ENCODE assay signal across 20 mouse cellular contexts in the genomic region with DNA sequence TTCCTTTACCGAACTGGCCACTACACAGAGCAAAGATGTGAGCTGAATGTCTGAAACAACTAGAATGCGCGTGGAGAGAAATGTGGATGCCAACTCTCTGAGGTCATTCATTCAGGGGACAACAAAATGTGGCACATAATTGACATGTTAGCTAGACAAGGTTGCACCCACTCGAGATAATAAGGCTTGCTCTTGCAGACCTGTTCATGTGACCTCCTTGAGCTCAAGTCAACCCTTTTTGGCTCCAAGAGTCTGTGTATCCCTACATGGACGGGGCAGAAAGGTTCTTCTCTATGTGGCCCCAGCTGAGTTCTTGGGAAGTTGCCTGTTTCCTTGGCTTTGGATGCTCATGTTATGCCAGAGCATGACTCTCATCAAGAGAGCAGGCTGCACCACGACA.
DNase-seq lines count a peak whose midpoint lies in the region; ATAC-seq and TF ChIP-seq lines count a peak whose summit lies in the region.
"Had no signal": no experiment of that assay in that cellular context is flagged by ENCODE, and none has a peak within 500 bp of the region (broad histone marks: within the 10 kb centered on the region; RNA-seq: fewer than 3 reads in every experiment).

No protein-coding gene starts in this region.

- H3K9me3 ChIP-seq in heart, postnatal 0 days (replicated peaks; ENCODE audit: control insufficient read depth, low read length), result no peaks in the 10 kb centered on the region
- no peaks in the 10 kb centered on the region for H3K9me3 ChIP-seq in heart, embryonic 12.5 days (replicated peaks)
- H3K9me3 ChIP-seq: embryonic facial prominence, embryonic 13.5 days; embryonic facial prominence, embryonic 15.5 days; forebrain, embryonic 10.5 days; forebrain, embryonic 13.5 days; forebrain, embryonic 15.5 days had no signal

- peak; percentile 53; the same call in 1 of the 2 replicates for ATAC-seq in heart, postnatal 0 days (ENCODE audit: insufficient read depth, low read depth)
- ATAC-seq in heart, embryonic 12.5 days (ENCODE audit: insufficient number of reproducible peaks, low FRiP score), result no peak
- ATAC-seq: forebrain, embryonic 13.5 days; forebrain, embryonic 15.5 days had no signal

- H3K27me3 ChIP-seq in heart, postnatal 0 days (ENCODE audit: control insufficient read depth, insufficient read depth, low read length), result no peaks in the 10 kb centered on the region
- H3K27me3 ChIP-seq in heart, embryonic 12.5 days (replicated peaks), result no peaks in the 10 kb centered on the region; the same call in none of the 2 replicates
- H3K27me3 ChIP-seq: embryonic facial prominence, embryonic 13.5 days; embryonic facial prominence, embryonic 15.5 days had no signal

- peaks cover 6% of the 10 kb centered on the region; the same call in 1 of the 2 replicates for H3K4me1 ChIP-seq in heart, postnatal 0 days (ENCODE audit: control insufficient read depth, insufficient read depth)
- peaks cover 20% of the 10 kb centered on the region for H3K4me1 ChIP-seq in heart, embryonic 12.5 days (replicated peaks)
- H3K4me1 ChIP-seq: embryonic facial prominence, embryonic 13.5 days; embryonic facial prominence, embryonic 15.5 days; forebrain, embryonic 10.5 days; forebrain, embryonic 13.5 days; forebrain, embryonic 15.5 days had no signal

- no peak overlapping the region for H3K4me3 ChIP-seq in heart, postnatal 0 days (ENCODE audit: low read depth, low read length)
- H3K4me3 ChIP-seq in heart, embryonic 12.5 days, result no peak overlapping the region
- H3K4me3 ChIP-seq: embryonic facial prominence, embryonic 13.5 days; embryonic facial prominence, embryonic 15.5 days; erythroblast, embryonic 14.5 days; forebrain, embryonic 10.5 days; forebrain, embryonic 13.5 days; forebrain, embryonic 15.5 days had no signal

- peak; percentile 11 for DNase-seq in heart, adult 11 months
- DNase-seq in heart, postnatal 36 days, result no peak
- DNase-seq in heart, postnatal 0 days (ENCODE audit: low spot score), result no peak
- DNase-seq: adrenal gland, adult 2 months; adrenal gland, postnatal 10 days; adrenal gland, postnatal 25 days; cerebellum, adult 11 months; cerebellum, adult 18-20 months; cerebellum, adult 8-10 months; cerebellum, adult 9-11 months; cerebellum, postnatal 14 days; cerebellum, postnatal 36 days; embryo, embryonic 11 days had no signal

- WGBS in heart, postnatal 0 days, result 41% methylated on average over 6 of the region's 6 CpGs
- WGBS in heart, embryonic 12.5 days, result 51% methylated on average over 6 of the region's 6 CpGs

- H3K36me3 ChIP-seq in heart, postnatal 0 days (replicated peaks; ENCODE audit: control insufficient read depth, insufficient read depth, low read length), result no peaks in the 10 kb centered on the region
- H3K36me3 ChIP-seq in heart, embryonic 12.5 days, result no peaks in the 10 kb centered on the region
- H3K36me3 ChIP-seq: embryonic facial prominence, embryonic 13.5 days; embryonic facial prominence, embryonic 15.5 days; forebrain, embryonic 10.5 days; forebrain, embryonic 15.5 days had no signal

- H3K4me2 ChIP-seq in heart, postnatal 0 days (ENCODE audit: low read depth, low read length), result no peak overlapping the region
- H3K4me2 ChIP-seq in heart, embryonic 12.5 days, result no peak overlapping the region
- H3K4me2 ChIP-seq: embryonic facial prominence, embryonic 13.5 days; embryonic facial prominence, embryonic 15.5 days; forebrain, embryonic 13.5 days; forebrain, embryonic 15.5 days had no signal

- TF ChIP-seq CTCF in heart, postnatal 0 days (IDR thresholded peaks at IDR 0.05; ENCODE audit: low read depth), result no peak

- H3K27ac ChIP-seq in heart, postnatal 0 days (ENCODE audit: low read depth), result no peak overlapping the region
- H3K27ac ChIP-seq in heart, embryonic 12.5 days (ENCODE audit: poor library complexity, severe bottlenecking), result no peak overlapping the region
- H3K27ac ChIP-seq: embryonic facial prominence, embryonic 13.5 days; embryonic facial prominence, embryonic 15.5 days; forebrain, embryonic 10.5 days; forebrain, embryonic 13.5 days; forebrain, embryonic 15.5 days had no signal

- no peak for TF ChIP-seq EP300 in heart, postnatal 0 days (IDR thresholded peaks at IDR 0.05; ENCODE audit: low read depth)

- no peak overlapping the region for H3K9ac ChIP-seq in heart, postnatal 0 days (replicated peaks; ENCODE audit: low read depth, low read length)
- no peak overlapping the region for H3K9ac ChIP-seq in heart, embryonic 12.5 days
- H3K9ac ChIP-seq: embryonic facial prominence, embryonic 13.5 days; embryonic facial prominence, embryonic 15.5 days; forebrain, embryonic 13.5 days; forebrain, embryonic 15.5 days had no signal

- intact Hi-C loops in heart, postnatal 36 days (cut with DNase I), result no loop called here
